Mouse (Mus musculus): ENCODE measurements at regions not wholly inside any gene's neighbourhood (a gene's known extent, or its start where the extent isn't known, plus 50 kb on each side); places are given as distances from the start of the nearest gene placed in this dataset.

- no peak for TF ChIP-seq EP300 (IDR thresholded peaks at IDR 0.05; ENCODE audit: insufficient read depth, low read depth, low read length)
- no peak for TF ChIP-seq CTCF (IDR thresholded peaks at IDR 0.05)
- TF ChIP-seq POLR2A (IDR thresholded peaks at IDR 0.05; ENCODE audit: insufficient read depth, low read depth, low read length), result no peak
- no peak overlapping the region for H3K9ac ChIP-seq (ENCODE audit: low read depth, low read length)
- no peaks in the 10 kb centered on the region for H3K36me3 ChIP-seq (ENCODE audit: control insufficient read depth, insufficient read depth, low read length)
- no peaks in the 10 kb centered on the region for H3K79me2 ChIP-seq (replicated peaks; ENCODE audit: control insufficient read depth, insufficient read depth, low read length)
- WGBS, result 46% methylated on average over 6 of the region's 6 CpGs
- intact Hi-C loops (cut with DNase I), result no loop called here
- no peak overlapping the region for H3K27ac ChIP-seq
- H3K4me1 ChIP-seq (ENCODE audit: control insufficient read depth, insufficient read depth, low read length), result no peaks in the 10 kb centered on the region
- no peak overlapping the region for H3K4me3 ChIP-seq
- no peaks in the 10 kb centered on the region for H3K27me3 ChIP-seq (ENCODE audit: control insufficient read depth, insufficient read depth, low read length)
- DNase-seq, result no peak
Observed at GRCm38 (mm10) chr11:84711886-84712285, 107.4 kb downstream of the Mrm1 start.

DNA sequence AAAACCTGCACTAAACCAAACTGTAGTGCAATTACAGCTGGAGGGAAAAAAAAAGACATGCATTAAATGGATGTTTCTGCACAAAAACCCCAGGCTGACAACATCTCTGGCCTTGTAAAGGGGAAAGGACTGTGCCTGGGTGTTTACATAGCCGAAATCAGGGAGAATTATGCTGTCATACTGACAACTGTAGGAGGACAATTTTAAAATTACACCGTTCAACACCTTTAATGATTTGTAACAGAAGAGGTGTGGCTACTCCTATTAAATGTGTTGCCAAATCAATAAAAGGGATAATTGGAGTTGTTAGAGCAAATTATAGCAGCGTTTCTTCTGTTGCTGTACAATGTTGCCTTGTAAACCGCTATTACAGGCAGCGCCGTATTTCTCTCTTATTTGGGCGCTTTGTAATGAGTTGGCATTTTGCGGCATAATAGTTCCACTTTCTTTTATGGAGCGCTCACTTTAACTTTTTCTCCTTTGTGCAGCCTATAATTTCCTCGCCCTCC, 111.0 kb downstream of the Mrm1 start:
- no peak for TF ChIP-seq CTCF (IDR thresholded peaks at IDR 0.05)
- TF ChIP-seq POLR2A (IDR thresholded peaks at IDR 0.05; ENCODE audit: insufficient read depth, low read depth, low read length), result no peak
- TF ChIP-seq EP300 (IDR thresholded peaks at IDR 0.05; ENCODE audit: insufficient read depth, low read depth, low read length), result no peak
- no peaks in the 10 kb centered on the region for H3K4me1 ChIP-seq (ENCODE audit: control insufficient read depth, insufficient read depth, low read length)
- no peaks in the 10 kb centered on the region for H3K36me3 ChIP-seq (ENCODE audit: control insufficient read depth, insufficient read depth, low read length)
- H3K9ac ChIP-seq (ENCODE audit: low read depth, low read length), result no peak overlapping the region
- no peak overlapping the region for H3K4me3 ChIP-seq
- H3K27me3 ChIP-seq (ENCODE audit: control insufficient read depth, insufficient read depth, low read length), result no peaks in the 10 kb centered on the region
- DNase-seq, result no peak
- no peaks in the 10 kb centered on the region for H3K79me2 ChIP-seq (replicated peaks; ENCODE audit: control insufficient read depth, insufficient read depth, low read length)
- intact Hi-C loops (cut with DNase I), result no loop called here
- H3K27ac ChIP-seq, result no peak overlapping the region
- 87% methylated on average over 10 of the region's 10 CpGs for WGBS

GRCm38 (mm10) chr11:84707772-84708171, 111.5 kb downstream of the Mrm1 start:
- no peaks in the 10 kb centered on the region for H3K79me2 ChIP-seq (replicated peaks; ENCODE audit: control insufficient read depth, insufficient read depth, low read length)
- H3K27me3 ChIP-seq (ENCODE audit: control insufficient read depth, insufficient read depth, low read length), result no peaks in the 10 kb centered on the region
- no peak overlapping the region for H3K4me3 ChIP-seq
- H3K4me1 ChIP-seq (ENCODE audit: control insufficient read depth, insufficient read depth, low read length), result no peaks in the 10 kb centered on the region
- no peak for DNase-seq
- WGBS, result 29% methylated on average over 10 of the region's 10 CpGs
- no peak overlapping the region for H3K9ac ChIP-seq (ENCODE audit: low read depth, low read length)
- no peak overlapping the region for H3K27ac ChIP-seq
- TF ChIP-seq EP300 (IDR thresholded peaks at IDR 0.05; ENCODE audit: insufficient read depth, low read depth, low read length) (no peak), CTCF (IDR thresholded peaks at IDR 0.05) (no peak), POLR2A (IDR thresholded peaks at IDR 0.05; ENCODE audit: insufficient read depth, low read depth, low read length) (no peak)
- H3K36me3 ChIP-seq (ENCODE audit: control insufficient read depth, insufficient read depth, low read length), result no peaks in the 10 kb centered on the region
- intact Hi-C loops (cut with DNase I), result no loop called here

DNA sequence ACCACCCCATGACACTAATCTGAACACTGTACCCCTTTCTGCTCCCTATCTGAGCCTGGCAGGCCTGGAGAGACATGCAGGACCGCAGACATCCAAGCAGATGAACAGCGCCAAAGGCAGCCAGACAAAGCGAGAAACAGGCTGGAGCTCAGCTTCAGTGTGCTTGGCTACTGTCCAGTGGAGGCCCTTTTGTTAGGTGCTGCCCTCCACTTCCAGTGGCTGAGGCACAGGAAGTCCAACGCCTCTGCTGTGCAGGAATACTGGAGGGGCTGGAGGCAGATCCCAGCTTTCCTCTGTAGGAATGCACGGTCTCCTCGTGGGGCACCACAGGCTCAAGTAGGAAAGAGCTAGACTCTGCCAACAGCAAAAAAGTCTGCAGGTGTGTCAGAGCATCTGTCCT, 112.6 kb downstream of the Mrm1 start:
- no peak overlapping the region for H3K27ac ChIP-seq
- WGBS, result 14% methylated on average over 6 of the region's 6 CpGs
- TF ChIP-seq EP300 (IDR thresholded peaks at IDR 0.05; ENCODE audit: insufficient read depth, low read depth, low read length) (no peak), POLR2A (IDR thresholded peaks at IDR 0.05; ENCODE audit: insufficient read depth, low read depth, low read length) (no peak), CTCF (IDR thresholded peaks at IDR 0.05) (no peak)
- DNase-seq, result no peak
- intact Hi-C loops (cut with DNase I), result no loop called here
- no peaks in the 10 kb centered on the region for H3K4me1 ChIP-seq (ENCODE audit: control insufficient read depth, insufficient read depth, low read length)
- H3K79me2 ChIP-seq (replicated peaks; ENCODE audit: control insufficient read depth, insufficient read depth, low read length), result no peaks in the 10 kb centered on the region
- H3K27me3 ChIP-seq (ENCODE audit: control insufficient read depth, insufficient read depth, low read length), result 0 out of 2 replicates have a peak, but pooled peaks cover 1% of the 10 kb centered on the region
- no peak overlapping the region for H3K9ac ChIP-seq (ENCODE audit: low read depth, low read length)
- no peak overlapping the region for H3K4me3 ChIP-seq
- no peaks in the 10 kb centered on the region for H3K36me3 ChIP-seq (ENCODE audit: control insufficient read depth, insufficient read depth, low read length)

- 5% methylated on average over 28 of the region's 28 CpGs for WGBS
- no peaks in the 10 kb centered on the region for H3K4me1 ChIP-seq (ENCODE audit: control insufficient read depth, insufficient read depth, low read length)
- H3K27ac ChIP-seq, result no peak overlapping the region
- DNase-seq, result no peak
- intact Hi-C loops (cut with DNase I), result no loop called here
- H3K4me3 ChIP-seq, result no peak overlapping the region
- H3K27me3 ChIP-seq (ENCODE audit: control insufficient read depth, insufficient read depth, low read length), result peaks cover 4% of the 10 kb centered on the region; the same call in 1 of the 2 replicates
- H3K36me3 ChIP-seq (ENCODE audit: control insufficient read depth, insufficient read depth, low read length), result no peaks in the 10 kb centered on the region
- no peak for TF ChIP-seq POLR2A (IDR thresholded peaks at IDR 0.05; ENCODE audit: insufficient read depth, low read depth, low read length)
- no peak for TF ChIP-seq CTCF (IDR thresholded peaks at IDR 0.05)
- TF ChIP-seq EP300 (IDR thresholded peaks at IDR 0.05; ENCODE audit: insufficient read depth, low read depth, low read length), result no peak
- no peak overlapping the region for H3K9ac ChIP-seq (ENCODE audit: low read depth, low read length)
- no peaks in the 10 kb centered on the region for H3K79me2 ChIP-seq (replicated peaks; ENCODE audit: control insufficient read depth, insufficient read depth, low read length)
Observed at GRCm38 (mm10) chr11:84701319-84702175, 117.8 kb downstream of the Mrm1 start.

- Histone ChIP-seq H3K9ac (ENCODE audit: low read depth, low read length) (no peak overlapping the region), H3K27me3 (ENCODE audit: control insufficient read depth, insufficient read depth, low read length) (peaks cover 4% of the 10 kb centered on the region; the same call in 1 of the 2 replicates), H3K4me1 (ENCODE audit: control insufficient read depth, insufficient read depth, low read length) (no peaks in the 10 kb centered on the region), H3K79me2 (replicated peaks; ENCODE audit: control insufficient read depth, insufficient read depth, low read length) (no peaks in the 10 kb centered on the region), H3K4me3 (no peak overlapping the region), H3K27ac (no peak overlapping the region), H3K36me3 (ENCODE audit: control insufficient read depth, insufficient read depth, low read length) (no peaks in the 10 kb centered on the region)
- intact Hi-C loops (cut with DNase I), result no loop called here
- DNase-seq, result no peak
- no peak for TF ChIP-seq EP300 (IDR thresholded peaks at IDR 0.05; ENCODE audit: insufficient read depth, low read depth, low read length)
- 42% methylated on average over 5 of the region's 5 CpGs for WGBS
Observed at GRCm38 (mm10) chr11:84697521-84697920, 121.8 kb downstream of the Mrm1 start.

Measured in heart, adult 2 months (tissue).